Mouse (Mus musculus): Measurements from ENCODE around the gene Sh3bgrl.

Gene Sh3bgrl

DNA sequence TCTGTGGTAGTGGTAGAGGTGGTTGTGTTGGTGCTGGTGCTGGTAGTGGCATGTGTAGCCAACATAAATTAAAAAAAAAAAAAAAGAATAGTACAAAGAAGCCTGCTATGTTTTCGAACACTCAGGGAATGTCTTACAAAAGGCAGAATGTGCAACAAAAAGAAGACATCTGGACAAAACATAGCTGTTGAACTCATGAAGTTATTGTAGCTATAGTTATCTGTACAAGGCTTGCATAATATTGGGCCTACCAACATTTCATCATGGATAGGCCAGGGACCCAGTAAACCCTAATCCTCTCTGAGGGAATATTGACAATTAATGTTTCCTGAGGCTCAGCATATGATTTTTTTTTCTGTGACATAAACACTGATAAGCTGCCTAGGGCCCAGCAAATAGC lies 37.3 kb downstream of the Sh3bgrl start:
- DNase-seq (ENCODE audit: low read depth): no peak

GRCm38 (mm10) chrX:109133500-109133899 lies 38.3 kb downstream of the Sh3bgrl start:
- no peak for DNase-seq (ENCODE audit: low read depth)

DNA sequence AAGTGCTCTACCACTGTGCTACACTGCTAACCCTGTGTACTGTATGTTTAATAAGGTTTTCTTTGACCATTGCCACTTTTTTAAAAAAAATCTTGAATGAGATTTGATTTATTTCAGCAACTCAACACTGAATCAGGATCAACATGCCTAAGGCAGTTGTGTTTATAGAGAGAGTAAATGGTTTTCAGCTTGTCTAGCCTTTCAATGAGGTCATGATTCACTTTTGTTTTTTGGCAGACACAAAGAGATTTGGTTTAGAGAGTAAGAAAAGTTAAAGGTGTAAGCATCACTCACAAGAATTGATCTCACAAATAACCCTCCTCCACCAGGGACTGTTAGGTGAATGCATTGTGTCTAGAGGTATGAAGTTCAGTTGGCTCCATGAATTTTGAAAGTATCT lies 41.1 kb downstream of the Sh3bgrl start:
- no peak for DNase-seq (ENCODE audit: low read depth)

GRCm38 (mm10) chrX:109136820-109137219 lies 41.7 kb downstream of the Sh3bgrl start:
- DNase-seq (ENCODE audit: low read depth): no peak

- no peak for DNase-seq (ENCODE audit: low read depth)
Observed at GRCm38 (mm10) chrX:109137295-109137694, 42.1 kb downstream of the Sh3bgrl start.

GRCm38 (mm10) chrX:109141337-109141870 lies 46.2 kb downstream of the Sh3bgrl start:
- DNase-seq (ENCODE audit: low read depth): no peak

DNA sequence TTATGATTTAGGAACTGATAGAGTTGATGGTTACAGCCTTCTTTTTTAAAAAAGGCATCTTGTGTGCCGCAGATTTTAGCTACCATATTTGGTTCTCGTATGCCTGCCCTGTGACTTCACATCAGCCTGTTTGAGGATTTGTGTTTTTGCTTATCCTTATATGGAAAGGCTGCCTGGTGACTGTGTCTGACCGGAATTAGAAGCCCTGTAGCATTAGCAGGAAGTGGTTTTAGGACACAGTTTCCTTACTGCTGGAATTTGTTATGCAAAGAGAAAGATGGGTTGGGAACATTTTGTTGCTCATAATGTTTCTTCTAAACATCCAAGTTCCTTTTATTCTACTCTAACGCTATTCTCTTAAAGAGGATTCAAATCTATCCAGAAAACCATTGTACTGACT lies 47.1 kb downstream of the Sh3bgrl start:
- DNase-seq (ENCODE audit: low read depth): no peak

DNA sequence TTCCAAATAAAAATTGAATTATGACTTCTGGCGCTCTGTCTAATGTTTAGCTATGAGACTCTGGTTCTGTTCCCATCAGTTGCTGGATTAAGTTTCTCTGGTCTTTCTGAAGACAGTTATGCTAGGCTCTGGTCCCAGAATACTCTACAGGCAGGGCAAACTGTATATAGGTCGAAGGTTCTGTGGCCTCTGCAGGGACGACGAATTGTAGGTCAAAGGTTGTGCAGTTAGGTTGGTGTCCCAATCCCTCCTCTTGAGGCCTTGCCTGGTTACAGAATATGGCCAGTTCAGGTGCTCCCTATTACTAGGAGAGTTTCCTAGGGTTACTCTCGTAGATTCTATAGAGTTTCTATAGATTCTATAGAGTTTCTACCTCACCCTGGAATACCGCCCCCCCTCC lies 50.6 kb downstream of the Sh3bgrl start:
- no peak for DNase-seq (ENCODE audit: low read depth)

DNA sequence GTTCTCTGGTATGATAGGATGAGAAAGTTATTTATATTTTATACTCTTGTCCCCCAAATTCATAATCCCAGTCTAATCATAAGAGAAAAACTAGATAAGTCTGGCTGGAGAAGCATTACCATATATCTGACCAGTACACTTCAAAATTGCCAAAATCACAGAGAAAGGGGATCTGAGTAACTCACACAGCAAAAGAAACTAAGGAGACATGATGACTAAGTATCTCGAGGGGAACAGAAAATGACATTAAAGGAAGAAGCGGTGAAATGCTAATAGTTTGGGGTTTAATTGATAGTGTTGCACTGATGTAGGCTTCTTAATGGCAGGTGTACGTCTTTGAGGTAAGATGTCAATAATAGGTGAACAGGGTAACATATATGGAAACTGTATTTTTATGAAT lies 51.9 kb downstream of the Sh3bgrl start:
- DNase-seq (ENCODE audit: low read depth): no peak

DNA sequence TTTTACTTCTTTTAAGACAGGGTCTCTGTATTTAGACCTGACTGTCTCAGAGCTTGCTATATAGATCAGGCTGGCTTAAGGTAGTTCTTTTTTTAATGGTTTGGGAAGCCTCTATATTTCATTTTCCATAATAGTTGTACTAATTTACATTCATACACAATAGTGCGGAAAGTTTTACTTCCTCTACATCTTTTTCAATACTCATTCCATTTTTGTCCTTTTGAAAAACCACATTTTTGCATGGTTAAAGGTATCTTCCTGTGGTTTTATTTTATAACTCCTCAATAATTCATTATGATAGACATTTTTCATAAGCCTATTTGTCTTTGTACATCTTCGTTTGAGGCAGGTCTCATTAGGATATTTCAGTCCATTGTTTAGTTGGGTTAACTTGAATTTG lies 56.1 kb downstream of the Sh3bgrl start:
- no peak for DNase-seq (ENCODE audit: low read depth)

- DNase-seq (ENCODE audit: low read depth): no peak
Observed at GRCm38 (mm10) chrX:109160326-109160725, 65.2 kb downstream of the Sh3bgrl start.

DNA sequence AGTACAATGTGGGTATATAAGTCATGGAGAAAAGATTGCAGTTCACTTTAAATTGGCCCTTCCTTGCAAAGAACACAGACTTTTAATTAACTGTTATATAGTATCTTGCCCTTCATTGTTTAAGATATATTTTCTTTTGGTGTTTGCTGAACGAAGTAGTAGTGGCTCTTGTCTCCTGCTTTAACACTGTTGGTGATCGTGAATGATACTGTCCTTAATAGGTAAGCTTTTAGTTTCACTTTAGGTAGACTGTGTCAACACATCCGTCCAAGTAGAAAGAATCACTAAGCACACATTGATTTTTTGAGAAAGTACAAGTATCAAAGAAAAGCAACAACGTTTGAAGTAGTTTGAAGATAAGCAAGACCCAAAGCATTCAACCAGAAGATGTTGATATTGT lies 65.7 kb downstream of the Sh3bgrl start:
- DNase-seq (ENCODE audit: low read depth): peak; percentile 30

DNA sequence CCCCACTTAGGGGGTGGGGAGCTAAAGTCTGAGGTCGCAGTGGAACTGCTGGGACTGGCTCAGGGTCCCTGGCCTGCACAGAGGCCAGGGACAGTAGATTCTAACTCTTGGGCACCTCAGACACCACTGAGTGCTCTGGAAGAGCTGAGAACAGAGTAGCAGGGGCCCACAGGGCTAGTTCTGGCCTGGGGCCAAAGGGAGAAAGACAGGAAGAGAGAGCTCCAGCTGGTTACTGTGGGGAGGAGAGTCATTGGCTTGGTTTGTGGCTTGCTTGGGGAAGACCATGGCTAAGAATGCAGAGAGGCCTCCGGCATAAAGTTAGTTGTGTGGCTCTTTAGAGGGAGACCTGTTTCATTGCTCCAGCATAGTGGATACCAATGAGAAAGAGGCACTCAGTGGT lies 79.9 kb downstream of the Sh3bgrl start:
- DNase-seq (ENCODE audit: low read depth): no peak

DNA sequence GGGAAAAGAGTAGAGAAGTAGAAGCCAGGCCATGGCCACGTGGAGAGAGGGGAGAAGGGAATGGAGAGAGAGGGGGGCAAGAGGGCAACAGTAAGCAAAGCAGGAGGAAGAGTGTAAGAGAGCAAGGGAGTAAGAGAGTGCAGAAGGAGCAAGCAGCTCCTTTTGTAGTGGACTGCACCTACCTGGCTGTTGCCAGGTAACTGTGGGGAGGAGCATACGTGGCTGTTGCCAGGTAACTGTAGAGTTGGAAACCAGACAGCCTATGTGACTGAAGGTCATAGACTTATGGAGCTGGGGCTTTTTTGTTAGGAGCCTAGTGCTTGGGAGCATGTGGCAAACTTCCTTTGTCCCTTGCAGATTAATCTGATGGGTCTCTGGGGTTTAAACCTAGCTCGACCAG lies 80.3 kb downstream of the Sh3bgrl start:
- no peak for DNase-seq (ENCODE audit: low read depth)

GRCm38 (mm10) chrX:109184706-109185478 lies 89.7 kb downstream of the Sh3bgrl start:
- no peak for DNase-seq (ENCODE audit: low read depth)

- DNase-seq (ENCODE audit: low read depth): no peak
Observed at GRCm38 (mm10) chrX:109189607-109190006, 94.4 kb downstream of the Sh3bgrl start.

DNA sequence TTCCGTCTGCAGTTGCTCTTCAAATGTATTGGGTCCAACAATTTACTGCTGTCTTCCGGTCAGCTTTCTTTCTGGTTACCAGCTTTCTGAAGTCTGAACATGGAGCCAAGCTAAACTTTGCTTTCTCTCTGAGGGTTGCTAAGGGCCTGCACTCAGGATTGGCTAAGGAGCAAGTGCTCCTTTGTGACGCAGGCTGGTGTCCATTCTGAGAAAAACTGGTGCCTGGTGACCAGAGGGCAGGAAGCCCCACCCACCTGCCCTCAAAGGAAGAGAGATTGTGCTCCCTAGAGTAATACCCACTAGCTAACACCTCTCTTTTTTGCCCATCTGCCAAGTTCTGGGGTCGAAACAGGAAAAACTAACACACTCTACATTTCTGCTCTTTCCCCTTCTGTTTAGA lies 95.8 kb downstream of the Sh3bgrl start:
- DNase-seq (ENCODE audit: low read depth): no peak

- no peak for DNase-seq (ENCODE audit: low read depth)
Observed at GRCm38 (mm10) chrX:109191436-109191835, 96.3 kb downstream of the Sh3bgrl start.

GRCm38 (mm10) chrX:109196468-109196867 lies 101.3 kb downstream of the Sh3bgrl start, which contains the start of gene Gm6377:
Gene Gm6377 (plus strand): TSS chrX:109196756.
- DNase-seq (ENCODE audit: low read depth): peak; percentile 2

DNA sequence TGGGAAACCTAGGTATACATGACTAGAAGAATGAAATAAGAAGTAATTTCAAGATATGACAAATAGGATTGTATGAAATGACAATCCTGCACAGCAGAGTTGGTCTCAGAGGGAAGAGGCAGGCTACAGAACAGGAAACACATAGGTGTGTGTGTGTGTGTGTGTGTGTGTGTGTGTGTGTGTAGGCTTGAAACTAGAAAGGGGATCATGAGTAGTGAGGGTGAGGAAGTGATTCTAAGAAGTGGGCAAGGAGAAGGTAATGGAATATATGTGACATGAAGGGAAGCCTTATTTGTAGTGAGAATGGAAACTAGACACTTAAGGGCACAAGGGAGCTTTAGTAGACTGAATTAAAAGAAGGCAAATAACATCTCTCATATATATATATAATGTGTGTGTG lies 112.7 kb downstream of the Sh3bgrl start:
- DNase-seq (ENCODE audit: low read depth): no peak

GRCm38 (mm10) chrX:109228720-109229119 lies 133.6 kb downstream of the Sh3bgrl start:
- DNase-seq (ENCODE audit: low read depth): no peak

DNA sequence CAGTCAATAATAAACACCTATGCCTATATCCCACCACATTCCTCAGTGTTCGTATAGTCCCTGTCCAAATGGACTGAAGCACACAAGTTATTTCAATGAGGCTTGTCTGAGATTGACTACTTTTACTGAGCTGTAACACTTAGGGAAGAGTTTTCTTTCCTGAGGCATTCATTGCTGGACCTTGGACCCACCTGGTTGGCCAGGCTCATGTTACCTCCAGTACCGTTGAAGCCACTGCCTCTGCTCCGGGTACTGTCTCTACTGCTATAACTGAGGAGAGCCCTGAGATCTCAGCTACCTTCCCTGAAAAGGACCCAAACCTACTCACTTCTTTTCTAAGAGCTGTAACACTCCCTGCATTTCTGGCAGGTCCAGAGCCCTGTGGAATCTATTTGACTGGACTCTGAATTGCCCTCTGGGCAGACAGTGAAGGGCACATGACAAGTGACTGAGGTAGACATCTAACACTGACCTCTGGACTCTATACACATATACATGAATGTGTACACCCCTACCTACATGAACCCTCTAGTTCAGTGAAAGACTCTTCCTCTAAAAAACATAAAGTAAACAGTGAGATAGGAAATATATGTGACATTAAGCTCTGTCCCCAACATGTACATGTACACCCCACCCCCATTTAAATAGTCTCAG lies 140.3 kb downstream of the Sh3bgrl start:
- no peak for DNase-seq (ENCODE audit: low read depth)

DNA sequence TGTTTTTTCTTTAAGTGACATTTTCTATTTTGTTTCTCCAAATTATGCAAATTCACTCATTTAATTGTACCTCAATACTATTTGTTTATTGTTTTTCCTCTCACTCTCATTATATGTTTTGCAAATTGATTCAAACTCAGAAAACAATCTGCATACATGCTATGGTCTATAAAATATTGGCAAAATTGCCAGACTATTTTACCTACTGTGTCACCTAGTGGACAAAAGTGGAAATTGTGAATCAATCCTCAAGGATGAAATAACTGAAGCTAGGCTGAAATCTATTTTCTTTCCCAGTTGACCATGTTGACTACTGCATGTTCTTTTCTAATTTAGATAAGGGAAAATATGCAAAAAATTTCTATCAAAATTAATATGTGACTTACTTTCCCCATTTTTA lies 143.0 kb downstream of the Sh3bgrl start:
- peak; percentile 0 for DNase-seq (ENCODE audit: low read depth)

All from naive thymus-derived CD4-positive, alpha-beta T cell, adult 2 months (primary cell).